Mouse (Mus musculus) naive thymus-derived CD4-positive, alpha-beta T cell, adult 5 months (primary cell): Measurements from ENCODE around the gene Olfr1378. TPM values are rescaled to one million over a fixed set of nuclear protein-coding genes. Genes with fewer than 3 reads are reported as not detected.

Experiments used
- polyA plus RNA-seq: library from polyadenylated mRNA; unstranded; fragments of 100-300 nt; shearing (Covaris generic); gene quantifications from one replicate; pipeline ENCODE4 v1.2.1, GENCODE M21; 2017

Olfr1378 gene
- polyA plus RNA-seq: not detected

GRCm38 (mm10) chr11:50966230-50966629, at the start of gene Olfr1378:
Gene Olfr1378, plus strand, starts transcription at chr11:50966530.

DNA sequence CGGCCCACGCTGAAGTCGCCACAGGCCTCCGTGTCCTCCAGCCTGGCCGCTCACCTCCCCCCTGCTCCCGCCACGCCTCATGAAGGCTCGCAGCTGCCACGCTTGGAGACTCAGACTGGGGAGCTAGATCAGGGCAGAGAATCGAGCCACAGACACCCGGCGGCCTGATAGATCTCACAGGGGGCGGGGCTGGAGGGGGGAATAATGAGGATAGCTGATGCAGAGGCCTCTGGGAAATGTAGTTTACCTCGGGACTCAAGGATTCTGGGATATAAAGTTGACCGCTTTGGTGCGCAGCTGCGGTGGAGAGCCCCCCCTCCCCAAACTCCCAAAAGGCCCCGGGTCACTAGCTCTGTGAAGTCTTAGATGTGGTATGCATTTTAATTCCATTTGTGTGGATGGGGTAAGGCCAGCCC, 34.9 kb upstream of the Olfr1378 start, which contains the start of gene Zfp354b:
Zfp354b (minus strand) TSS at position 183 of the 416 bp plus-strand sequence.

DNA sequence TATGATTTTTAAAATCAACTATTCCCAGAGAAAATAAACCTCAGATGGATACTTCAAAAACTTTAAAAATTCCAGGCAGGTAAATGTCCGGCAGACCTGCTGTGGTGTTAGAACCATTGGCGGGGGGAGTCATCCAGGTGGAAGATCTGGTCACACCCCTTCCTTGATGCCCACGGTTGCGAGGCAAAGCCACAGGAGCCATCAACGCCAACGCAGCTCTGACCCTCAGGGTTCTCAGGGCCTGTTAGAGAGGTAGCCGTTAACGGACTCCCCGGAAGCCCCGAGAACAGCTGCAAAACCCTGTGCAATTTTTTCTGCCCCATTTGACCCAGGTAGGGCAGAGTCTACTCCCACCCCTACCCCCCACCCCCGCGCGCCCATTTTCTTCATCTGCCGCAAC, 22.8 kb upstream of the Olfr1378 start, which contains the start of gene 4933414I15Rik:
4933414I15Rik (minus strand) TSS at position 260 of the 400 bp plus-strand sequence.

GRCm38 (mm10) chr11:50953665-50954064, 12.7 kb upstream of the Olfr1378 start, which contains the start of gene Prop1:
Gene Prop1, minus strand, starts transcription at chr11:50953765.

GRCm38 (mm10) chr11:50981667-50982066, 15.3 kb downstream of the Olfr1378 start, which contains the start of gene Olfr1377:
Gene Olfr1377, plus strand, starts transcription at chr11:50981967.

DNA sequence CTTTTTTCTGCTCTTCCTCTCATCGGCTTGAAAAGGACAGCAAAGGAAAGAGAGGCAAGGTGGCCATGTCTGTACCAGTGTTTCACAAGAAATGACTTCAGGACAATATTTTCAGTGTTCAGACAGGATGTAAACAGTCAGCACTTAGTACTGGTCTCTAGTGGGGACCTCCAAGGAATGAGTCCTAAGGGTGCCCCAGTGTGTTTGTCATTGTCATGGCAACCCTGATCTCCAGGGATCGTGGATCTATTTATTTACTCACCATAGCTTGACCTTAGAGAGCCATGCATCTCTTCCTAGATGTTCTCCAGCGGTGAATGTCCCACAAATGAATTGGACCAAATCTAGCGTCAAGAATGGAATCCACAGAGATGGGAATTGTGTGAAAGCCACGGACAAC, 37.0 kb downstream of the Olfr1378 start, which contains the start of gene Olfr51:
Olfr51 (plus strand) TSS at position 301 of the 400 bp plus-strand sequence.

GRCm38 (mm10) chr11:51013936-51014335, 47.6 kb downstream of the Olfr1378 start, which contains the start of gene Olfr54:
Gene Olfr54, plus strand, starts transcription at chr11:51014236.

Other genes with a start within 250 kb of the Olfr1378 start
- gene Zfp354c, start 138.8 kb upstream of the Olfr1378 start, polyA plus RNA-seq: 6.9 TPM
- gene Zfp879, start 125.0 kb upstream of the Olfr1378 start, polyA plus RNA-seq: 0.15 TPM
- gene Grm6, start 115.8 kb upstream of the Olfr1378 start, polyA plus RNA-seq: 0.68 TPM
- gene Zfp454, start 78.9 kb upstream of the Olfr1378 start, polyA plus RNA-seq: not detected
- gene Zfp2, start 50.4 kb upstream of the Olfr1378 start, polyA plus RNA-seq: 1.1 TPM
- not detected for gene Zfp354b, start 34.9 kb upstream of the Olfr1378 start, polyA plus RNA-seq
- not detected for gene 4933414I15Rik, start 22.8 kb upstream of the Olfr1378 start, polyA plus RNA-seq
- gene Prop1, start 12.8 kb upstream of the Olfr1378 start, polyA plus RNA-seq: not detected
- gene Olfr1377, start 15.4 kb downstream of the Olfr1378 start, polyA plus RNA-seq: not detected
- gene Olfr51, start 37.1 kb downstream of the Olfr1378 start, polyA plus RNA-seq: not detected
- not detected for gene Olfr54, start 47.7 kb downstream of the Olfr1378 start, polyA plus RNA-seq
- not detected for gene Olfr1375, start 81.6 kb downstream of the Olfr1378 start, polyA plus RNA-seq
- gene Zfp354a, start 92.7 kb downstream of the Olfr1378 start, polyA plus RNA-seq: not detected